Mouse (Mus musculus): ENCODE results near the gene Oxtr. TPM values are rescaled to one million over a fixed set of nuclear protein-coding genes. Genes with fewer than 3 reads are reported as not detected.

The Oxtr gene
- polyA plus RNA-seq, 1 experiment: not detected

GRCm38 (mm10) chr6:112426018-112426732 lies 63.6 kb downstream of the Oxtr start:
- WGBS: 73% methylated on average over 6 of the region's 6 CpGs
- Histone ChIP-seq H3K4me3 (replicated peaks; ENCODE audit: control insufficient read depth, low read depth, low read length) (no peak overlapping the region), H3K4me1 (ENCODE audit: control insufficient read depth, insufficient read depth, low read length) (no peaks in the 10 kb centered on the region), H3K27ac (ENCODE audit: control insufficient read depth, insufficient read depth, low read depth, low read length, poor library complexity) (no peak overlapping the region)
- TF ChIP-seq POLR2A (IDR thresholded peaks at IDR 0.05; ENCODE audit: borderline replicate concordance, control insufficient read depth, low read depth, low read length) (no peak), CTCF (IDR thresholded peaks at IDR 0.05; ENCODE audit: control insufficient read depth, insufficient read depth, low read length) (no peak)

GRCm38 (mm10) chr6:112423746-112424501 lies 65.8 kb downstream of the Oxtr start:
- H3K4me3 ChIP-seq (replicated peaks; ENCODE audit: control insufficient read depth, low read depth, low read length): no peak overlapping the region
- H3K27ac ChIP-seq (ENCODE audit: control insufficient read depth, insufficient read depth, low read depth, low read length, poor library complexity): no peak overlapping the region
- no peak for TF ChIP-seq CTCF (IDR thresholded peaks at IDR 0.05; ENCODE audit: control insufficient read depth, insufficient read depth, low read length)
- no peak for TF ChIP-seq POLR2A (IDR thresholded peaks at IDR 0.05; ENCODE audit: borderline replicate concordance, control insufficient read depth, low read depth, low read length)
- H3K4me1 ChIP-seq (ENCODE audit: control insufficient read depth, insufficient read depth, low read length): no peaks in the 10 kb centered on the region
- 62% methylated on average over 8 of the region's 8 CpGs for WGBS

Other genes starting within 250 kb of the Oxtr start
- not detected in 2 replicates for gene Lmcd1, start 216.2 kb downstream of the Oxtr start, polyA plus RNA-seq (2011; ENCODE audit: insufficient read depth, insufficient read length, low replicate concordance, missing spikeins)
- 1.0 TPM in 1 of 2 replicates, not detected in the other for gene Ssu2, start 101.9 kb downstream of the Oxtr start, polyA plus RNA-seq (2011; ENCODE audit: insufficient read depth, insufficient read length, low replicate concordance, missing spikeins)
- not detected in 2 replicates for gene Cav3, start 30.4 kb downstream of the Oxtr start, polyA plus RNA-seq (2011; ENCODE audit: insufficient read depth, insufficient read length, low replicate concordance, missing spikeins)
- gene Rad18, start 206.7 kb upstream of the Oxtr start, polyA plus RNA-seq (2011; ENCODE audit: insufficient read depth, insufficient read length, low replicate concordance, missing spikeins): 12.2 and 13.1 TPM in 2 replicates